Mouse (Mus musculus) ovary, postnatal 14 days (tissue): ENCODE data around the gene Abcg4.
A peak's percentile ranks its signal among the peaks of the same experiment; 100 is the strongest.
"Not testable (repeated sequence)": the region's sequence is repeated elsewhere in the genome, so short reads cannot be mapped to it uniquely, and the experiment has no call there.

Source experiments
- DNase-seq: peaks from one replicate; pipeline ENCODE4 v3.0.0; 2022; ENCODE audit warnings: low spot score

The Abcg4 gene

GRCm38 (mm10) chr9:44319887-44320798 is 31.7 kb upstream of the Abcg4 start, which contains the start of gene C2cd2l:
C2cd2l (minus strand) TSS chr9:44320285.
- peak; percentile 75 for DNase-seq

DNA sequence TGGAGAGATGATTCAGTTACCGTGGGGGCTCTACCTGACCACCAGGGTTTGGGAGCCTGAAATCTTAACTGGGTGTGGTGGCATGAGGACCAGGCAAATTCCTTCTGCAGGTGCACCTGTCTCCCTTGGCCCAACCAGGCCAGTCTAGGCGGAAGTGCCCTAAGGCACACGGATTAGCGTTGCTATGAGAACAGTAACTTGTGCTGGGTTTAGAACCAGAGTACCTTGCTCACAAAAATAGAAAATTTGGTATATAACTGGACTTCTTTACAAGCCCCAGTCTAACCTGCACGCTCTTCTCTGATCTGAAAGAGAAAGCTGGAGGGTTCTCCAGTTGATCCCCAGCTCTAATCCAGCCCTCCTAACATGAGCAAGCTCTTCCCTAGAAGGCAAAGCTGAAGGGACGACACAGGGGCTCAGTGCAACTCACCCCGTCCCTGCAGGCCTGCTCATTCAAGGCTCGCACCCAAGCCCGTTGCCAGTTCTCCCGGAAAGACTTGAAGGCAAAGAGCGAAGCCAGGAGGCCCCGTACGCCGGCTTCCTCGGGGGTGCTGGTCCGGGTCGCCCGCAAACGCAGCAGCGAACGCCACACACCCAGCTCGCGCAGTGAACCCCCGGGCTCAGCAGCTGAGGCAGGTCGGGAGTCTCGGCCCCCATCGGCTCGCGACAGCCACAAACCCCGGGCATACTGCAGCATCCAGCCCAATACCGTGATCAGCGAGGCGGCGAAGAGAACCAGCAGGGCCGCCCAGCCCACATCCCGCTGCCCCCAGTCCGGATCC is 30.9 kb upstream of the Abcg4 start:
- DNase-seq, result peak; percentile 34

- DNase-seq, result no peak
Measured at GRCm38 (mm10) chr9:44318826-44319095, 30.3 kb upstream of the Abcg4 start.

- no peak for DNase-seq
Measured at GRCm38 (mm10) chr9:44318076-44318825, 29.8 kb upstream of the Abcg4 start.

DNA sequence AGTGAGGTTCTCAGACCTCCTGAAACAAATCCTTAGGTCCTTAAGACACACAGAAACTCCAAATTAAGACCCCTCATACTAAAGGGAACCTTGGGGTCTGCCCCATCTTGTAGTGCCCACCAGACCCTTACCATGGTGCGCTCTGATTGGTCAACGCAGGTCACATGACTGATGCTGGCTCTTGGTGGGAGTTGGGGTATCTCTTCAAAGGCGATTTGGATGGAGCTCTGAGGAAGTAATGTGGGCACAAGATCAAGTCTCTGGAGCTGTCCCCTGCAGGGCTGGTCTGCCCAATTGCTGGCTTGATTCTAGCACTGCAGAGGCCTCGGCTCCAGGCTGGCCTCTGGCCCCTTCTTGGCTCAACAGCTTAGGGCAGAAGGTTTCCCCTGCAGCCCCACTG is 29.0 kb upstream of the Abcg4 start:
- no peak for DNase-seq

- no peak for DNase-seq
Measured at GRCm38 (mm10) chr9:44314910-44315309, 26.5 kb upstream of the Abcg4 start.

- DNase-seq, result no peak
Measured at GRCm38 (mm10) chr9:44314257-44314547, 25.8 kb upstream of the Abcg4 start.

DNA sequence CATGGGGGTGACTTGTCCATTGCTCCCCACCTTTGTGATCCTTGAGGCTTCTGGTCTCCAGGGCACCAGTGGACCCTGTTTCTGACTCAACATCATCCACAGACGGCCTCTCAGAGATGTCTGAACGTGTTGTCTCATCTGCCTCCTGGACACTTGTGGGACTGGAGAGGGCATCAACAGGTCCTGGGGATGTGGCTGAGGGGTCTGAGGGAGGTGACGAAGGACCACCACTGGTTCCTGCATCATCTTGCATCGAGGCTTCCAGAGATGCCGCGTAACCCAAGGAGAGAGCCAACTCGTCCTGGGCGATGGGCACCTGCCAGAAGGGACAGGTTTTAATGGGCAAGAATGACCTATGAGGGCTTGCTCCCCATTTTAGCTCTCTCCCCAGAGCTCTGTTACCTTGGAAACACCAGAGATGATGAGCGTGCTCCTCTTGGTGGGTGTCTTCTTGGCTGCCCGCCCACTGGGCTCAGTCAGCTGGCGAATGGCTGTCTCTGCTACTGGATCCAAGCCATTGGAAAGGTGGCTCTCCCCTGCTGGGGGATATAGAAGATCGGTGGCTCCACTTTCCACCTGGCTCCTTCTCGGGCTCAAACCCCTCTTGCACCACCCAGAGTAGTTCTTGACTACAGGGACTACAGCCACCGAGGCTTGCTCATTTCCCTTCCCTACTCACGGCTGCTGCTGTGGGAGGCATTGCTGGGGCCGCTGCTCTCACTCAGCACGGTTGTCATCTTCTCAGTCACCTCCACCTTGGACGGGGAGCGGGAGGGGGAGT is 25.3 kb upstream of the Abcg4 start:
- no peak for DNase-seq

GRCm38 (mm10) chr9:44311136-44312134 is 23.0 kb upstream of the Abcg4 start:
- DNase-seq, result no peak

- DNase-seq, result no peak
Measured at GRCm38 (mm10) chr9:44310750-44311135, 22.3 kb upstream of the Abcg4 start.

GRCm38 (mm10) chr9:44309756-44310155 is 21.3 kb upstream of the Abcg4 start:
- DNase-seq, result no peak

GRCm38 (mm10) chr9:44307248-44307647 is 18.8 kb upstream of the Abcg4 start:
- DNase-seq, result no peak

GRCm38 (mm10) chr9:44306532-44306931 is 18.1 kb upstream of the Abcg4 start:
- no peak for DNase-seq

- DNase-seq, result peak; percentile 93
Measured at GRCm38 (mm10) chr9:44305466-44306079, 17.2 kb upstream of the Abcg4 start, which contains the start of gene Hinfp. Hinfp (minus strand) TSS chr9:44305671.

- not testable (repeated sequence) for DNase-seq
Measured at GRCm38 (mm10) chr9:44300001-44300400, 11.6 kb upstream of the Abcg4 start.

DNA sequence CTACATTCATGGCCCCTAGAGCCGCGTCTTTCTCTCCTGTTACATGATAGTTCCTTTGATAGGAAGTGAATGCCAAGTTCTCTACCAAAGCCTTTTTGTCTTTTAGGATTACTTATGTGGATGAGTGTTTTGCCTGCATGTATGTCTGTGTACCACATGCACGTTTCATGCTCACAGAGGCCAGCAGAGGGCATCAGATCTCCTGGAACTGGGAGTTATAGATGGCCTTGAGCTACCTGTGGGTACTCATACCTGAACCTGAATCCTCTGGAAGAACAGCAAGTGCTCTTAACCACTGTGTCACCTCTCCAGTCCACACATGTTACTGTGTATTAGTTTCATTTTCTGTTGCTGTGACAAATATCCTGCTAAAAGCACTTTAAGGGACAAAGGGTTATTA is 4.1 kb upstream of the Abcg4 start:
- DNase-seq, result no peak

- no peak for DNase-seq
Measured at GRCm38 (mm10) chr9:44288959-44289291, 510 bp upstream of the Abcg4 start.

GRCm38 (mm10) chr9:44287401-44288075 is 877 bp downstream of the Abcg4 start:
- no peak for DNase-seq

DNA sequence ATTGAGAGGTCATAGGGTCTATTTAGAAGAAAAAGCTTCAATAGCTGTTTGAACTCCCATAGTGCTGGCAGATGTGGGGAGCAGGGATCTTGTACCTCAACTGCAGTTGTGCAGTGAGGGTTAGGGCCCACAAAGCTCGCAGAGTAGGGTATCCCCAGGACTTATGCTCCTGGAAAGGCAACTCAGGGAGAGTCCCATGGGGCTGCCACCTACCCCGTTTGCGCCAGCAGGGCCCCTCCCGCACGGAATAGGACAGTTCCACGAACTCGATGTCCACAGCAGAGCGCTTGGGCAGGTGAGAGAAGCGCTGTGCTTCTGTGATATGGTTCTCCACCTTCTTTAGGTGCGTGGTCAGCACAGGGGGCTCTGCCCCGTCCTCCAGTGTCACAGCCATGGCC is 1.4 kb downstream of the Abcg4 start:
- no peak for DNase-seq
